Mouse (Mus musculus) heart, adult 2 months (tissue): Measurements from ENCODE around the gene Impad1.

Experiments
- CTCF ChIP-seq: fragments of 200-600 bp; IDR thresholded peaks from 2 replicates; pipeline ENCODE4 v1.8.1; 2022; ENCODE audit warnings: antibody characterized with exemption, mild to moderate bottlenecking, moderate library complexity
- POLR2A ChIP-seq: fragments of 200-500 bp; IDR thresholded peaks from 2 replicates; pipeline ENCODE4 v1.6.1; 2011; ENCODE audit warnings: mild to moderate bottlenecking, low read depth, low read length, control low read depth; ENCODE audit not compliant: insufficient read depth

DNA sequence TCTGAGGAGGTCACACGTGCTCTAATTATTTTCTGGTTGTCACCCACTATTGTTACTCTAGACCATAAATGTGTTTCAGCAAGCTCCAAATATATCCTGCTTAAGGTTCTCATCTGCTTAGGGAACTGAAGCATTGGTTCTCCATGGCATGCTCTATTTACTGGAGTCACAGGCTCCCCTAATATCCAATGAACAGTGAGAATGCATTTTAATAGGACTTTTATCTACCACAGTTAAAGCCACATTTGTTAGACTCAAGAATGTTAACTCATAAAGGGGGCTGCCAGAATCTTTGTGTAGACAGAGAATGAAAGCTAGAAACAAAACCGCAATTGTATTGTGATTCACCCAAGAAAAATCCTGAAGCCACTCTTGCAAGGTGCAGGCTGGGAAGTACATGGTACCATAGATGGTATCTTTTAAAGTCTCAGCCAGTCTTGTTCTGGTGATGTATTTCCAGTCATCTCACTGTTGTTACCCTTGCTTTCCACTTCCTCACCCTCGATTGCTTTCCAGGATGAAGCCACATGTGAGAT lies 66.8 kb downstream of the Impad1 start:
- TF ChIP-seq CTCF (no peak), POLR2A (no peak)
